Mouse (Mus musculus) frontal cortex, adult 2 months (tissue): ENCODE results near the gene Dad1. TPM values are rescaled to one million over a fixed set of nuclear protein-coding genes. Genes with fewer than 3 reads are reported as not detected.

ENCODE experiments used
- DNase-seq, 2 experiments: peaks; one replicate each; pipeline ENCODE4 v3.0.0; 2022; ENCODE audit warnings: low spot score in 1 of 2; ENCODE audit errors: extremely low spot score in 1 of 2
- polyA plus RNA-seq: library from polyadenylated mRNA; depleted of rRNA; stranded (reverse); fragments of >200 nt; gene quantifications from 2 replicates; pipeline ENCODE4 v1.2.3, GENCODE M21; 2012; rRNA removed

Dad1 gene
- 204 and 283 TPM in 2 replicates for polyA plus RNA-seq

GRCm38 (mm10) chr14:54253741-54254291 lies at the start of gene Dad1, which contains the start of gene Abhd4:
TSS of gene Dad1 (minus strand) at chr14:54254104.
TSS of gene Abhd4 (plus strand) at chr14:54254188.
- peak; percentile 96 to 99 for DNase-seq

GRCm38 (mm10) chr14:54300676-54301075 lies 46.8 kb upstream of the Dad1 start:
- no peak for DNase-seq

GRCm38 (mm10) chr14:54300136-54300535 lies 46.2 kb upstream of the Dad1 start:
- DNase-seq = no peak

- no peak for DNase-seq
Measured at GRCm38 (mm10) chr14:54284839-54285238, 30.9 kb upstream of the Dad1 start, which contains the start of gene Olfr49. TSS of gene Olfr49 (minus strand) at chr14:54284939.

DNA sequence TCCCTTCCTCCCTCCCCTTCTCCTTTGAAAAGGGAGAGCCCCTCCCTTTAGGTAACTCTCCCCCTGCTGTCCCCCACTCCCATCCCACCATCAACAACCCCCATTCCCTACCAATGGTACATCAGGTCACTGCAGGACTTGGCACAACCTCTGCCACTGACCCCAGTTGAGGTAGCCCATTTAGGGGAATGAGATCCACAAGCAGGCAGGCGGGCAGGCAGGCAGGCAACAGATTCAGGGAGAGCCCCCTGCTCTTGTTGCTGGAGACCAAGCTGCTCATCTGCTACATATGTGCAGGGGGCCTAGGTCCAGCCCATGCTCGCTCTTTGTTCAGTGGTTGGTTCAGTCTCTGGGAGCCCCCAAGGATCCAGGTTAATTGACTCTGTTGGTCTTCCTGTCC lies 22.5 kb upstream of the Dad1 start:
- no peak for DNase-seq

DNA sequence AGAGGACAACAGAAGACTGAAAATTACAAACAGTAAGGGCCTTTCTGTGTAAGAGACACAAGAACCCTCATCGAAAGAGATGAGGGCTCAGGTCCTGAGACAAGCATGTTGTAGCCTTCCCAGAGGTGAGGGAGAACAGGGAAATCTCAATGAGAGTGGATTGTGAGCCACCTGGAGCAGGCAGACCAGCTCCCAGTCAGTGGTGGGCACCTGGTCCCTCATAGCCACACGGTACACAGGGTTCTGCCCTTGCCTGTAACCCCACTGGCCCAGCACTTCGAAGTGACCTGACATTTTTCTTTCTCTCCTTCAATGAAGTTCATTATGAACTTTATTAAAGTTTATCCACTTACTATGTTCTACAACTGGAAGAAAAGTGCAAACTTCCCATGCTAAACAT lies 18.8 kb upstream of the Dad1 start:
- DNase-seq = no peak

DNA sequence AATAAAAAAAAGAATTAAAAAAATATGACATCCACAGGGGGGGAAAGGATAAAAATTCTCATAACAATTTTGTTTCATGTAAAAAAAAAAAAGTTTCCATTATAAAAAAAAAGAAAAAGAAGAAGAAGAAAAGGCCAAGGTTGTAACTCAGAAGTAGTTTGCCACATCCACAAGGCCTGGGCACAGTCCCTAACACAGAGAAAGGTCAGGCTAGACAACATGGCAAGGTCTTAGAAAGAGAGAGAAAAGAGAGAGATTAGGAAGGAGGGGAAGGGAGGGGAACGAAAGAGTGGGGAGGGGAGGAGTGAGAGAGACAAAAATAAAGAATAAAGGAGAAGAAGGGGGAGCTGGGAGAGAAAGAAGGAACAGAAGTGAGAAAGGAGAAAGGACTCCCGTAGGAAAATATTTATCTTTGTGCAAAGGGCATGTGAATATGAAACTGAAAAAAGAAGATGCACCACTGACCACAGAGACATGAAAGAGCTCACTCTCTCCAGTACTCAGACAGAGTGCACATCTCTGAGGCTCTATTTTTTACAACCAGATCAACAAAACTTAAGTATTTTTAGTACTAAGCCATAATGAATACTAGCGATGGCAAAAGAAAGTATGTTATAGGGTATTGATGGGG lies 18.2 kb upstream of the Dad1 start:
- DNase-seq = no peak

DNA sequence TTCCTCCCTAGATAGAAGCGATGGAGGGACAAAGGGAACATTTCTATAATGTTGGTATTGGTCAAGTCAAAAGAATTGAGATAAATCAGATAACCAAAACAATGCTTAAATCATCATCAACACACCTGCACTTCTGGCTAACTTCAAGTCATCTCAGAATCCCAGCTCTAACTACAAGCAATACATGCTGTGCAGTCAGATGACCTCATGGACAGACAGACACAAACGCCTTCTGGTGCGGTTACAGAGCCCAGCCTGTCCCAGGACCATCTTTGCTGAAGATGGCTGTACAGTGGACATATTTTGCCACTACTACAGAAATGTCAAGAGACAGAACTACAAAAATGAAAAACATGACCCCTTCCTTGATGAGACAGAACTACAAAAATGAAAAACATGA lies 16.5 kb upstream of the Dad1 start:
- DNase-seq = no peak

GRCm38 (mm10) chr14:54269566-54269965 lies 15.7 kb upstream of the Dad1 start:
- DNase-seq = no peak

- DNase-seq = no peak
Measured at GRCm38 (mm10) chr14:54267966-54268365, 14.1 kb upstream of the Dad1 start.

- DNase-seq = no peak
Measured at GRCm38 (mm10) chr14:54265951-54266350, 12.0 kb upstream of the Dad1 start.

DNA sequence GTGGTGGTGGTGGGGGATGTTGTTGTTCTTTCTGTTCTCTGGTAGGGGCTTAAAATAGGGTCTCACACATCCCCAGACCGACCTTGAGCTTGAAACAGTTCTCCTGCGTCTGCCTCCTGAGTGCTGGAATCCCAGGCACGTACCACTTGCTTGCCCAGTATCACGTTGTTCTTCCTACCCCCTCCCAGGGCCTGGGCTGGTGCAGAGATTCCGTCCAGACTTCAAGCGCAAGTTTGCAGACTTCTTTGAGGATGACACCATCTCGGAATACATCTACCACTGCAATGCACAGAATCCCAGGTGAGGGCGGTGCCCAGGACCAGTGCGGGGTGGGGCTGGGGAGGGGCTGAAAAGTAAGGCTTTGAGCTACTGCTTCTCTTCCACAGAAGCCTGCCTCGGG lies 11.2 kb upstream of the Dad1 start:
- DNase-seq = no peak

DNA sequence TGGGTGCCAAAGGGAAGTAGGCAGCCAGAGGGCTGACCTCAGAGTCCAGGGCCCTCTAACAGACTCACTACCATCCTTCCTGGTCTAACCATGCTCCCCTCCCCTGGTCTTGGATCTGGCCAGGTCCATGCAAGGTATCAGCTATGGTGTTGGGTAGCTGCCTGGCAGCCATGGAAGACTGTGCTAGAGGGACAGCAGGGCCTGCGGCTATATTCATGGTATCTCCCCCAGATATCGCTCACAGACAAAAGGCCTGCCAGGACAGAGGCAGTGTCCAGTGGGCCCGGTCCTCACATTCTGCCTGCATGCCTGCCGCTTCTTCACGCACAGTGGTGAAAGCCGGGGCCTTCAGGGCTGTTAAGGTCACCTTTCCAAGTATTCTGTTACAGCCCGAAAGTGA lies 10.3 kb upstream of the Dad1 start:
- DNase-seq = no peak

DNA sequence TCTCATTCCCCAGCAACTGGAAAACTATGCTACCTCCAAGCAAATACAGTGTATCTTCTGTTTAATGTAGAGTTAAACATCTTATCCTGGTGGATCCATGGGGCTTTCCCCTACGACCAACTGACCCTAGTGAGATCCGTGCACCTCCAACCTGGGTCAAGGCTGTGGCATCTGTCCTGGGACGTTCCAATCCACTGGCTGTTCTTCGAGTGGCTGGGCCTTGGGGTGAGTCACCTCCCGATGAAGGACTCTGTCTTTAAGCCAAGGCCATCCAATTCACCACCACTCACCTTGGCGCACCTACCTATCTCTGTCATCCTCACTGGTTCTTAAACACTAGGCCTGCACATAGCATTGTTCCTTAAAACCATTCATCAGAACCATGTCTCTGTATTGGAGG lies 9.2 kb upstream of the Dad1 start:
- DNase-seq = no peak

- DNase-seq = no peak
Measured at GRCm38 (mm10) chr14:54262622-54263021, 8.7 kb upstream of the Dad1 start.

DNA sequence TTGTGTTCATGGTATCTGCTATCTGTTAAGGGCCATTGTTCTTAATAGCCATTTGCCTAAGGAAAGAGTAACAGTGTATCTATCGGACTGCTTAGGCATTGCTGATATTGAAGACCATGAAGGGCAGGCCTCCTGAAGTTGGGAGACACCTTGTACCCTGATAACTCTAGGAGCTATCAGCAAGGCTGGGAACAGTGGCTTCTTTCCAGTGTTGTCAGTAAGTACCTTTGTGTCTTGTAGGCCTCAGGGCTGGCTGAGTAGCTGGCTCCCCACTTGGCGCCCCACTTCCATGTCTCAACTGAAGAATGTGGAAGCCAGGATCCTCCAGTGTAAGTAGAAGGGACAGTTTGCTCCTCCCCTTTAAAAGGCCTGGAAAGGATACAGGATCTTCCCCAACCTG lies 7.5 kb upstream of the Dad1 start:
- DNase-seq = no peak

DNA sequence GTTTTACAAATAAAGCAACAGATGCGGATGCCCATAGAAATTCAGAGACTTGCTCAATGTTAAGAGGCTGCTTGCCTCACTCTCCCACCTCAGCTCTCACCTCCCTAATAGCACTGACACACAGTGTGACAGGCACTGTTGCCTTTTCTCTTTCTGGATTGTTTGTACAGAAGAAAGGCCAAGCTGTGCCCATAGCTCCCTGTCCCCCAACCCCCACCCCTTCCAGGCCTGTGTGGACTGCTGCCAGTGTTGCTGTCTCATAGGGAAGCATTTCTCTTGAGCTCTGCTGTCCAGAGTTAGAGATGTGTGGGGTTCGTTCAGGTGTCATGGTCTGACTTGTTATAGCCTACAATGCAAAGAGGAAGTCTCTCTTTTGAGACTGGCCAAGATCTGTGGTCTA lies 6.3 kb upstream of the Dad1 start:
- no peak for DNase-seq

GRCm38 (mm10) chr14:54259722-54260085 lies 5.8 kb upstream of the Dad1 start:
- no peak for DNase-seq

DNA sequence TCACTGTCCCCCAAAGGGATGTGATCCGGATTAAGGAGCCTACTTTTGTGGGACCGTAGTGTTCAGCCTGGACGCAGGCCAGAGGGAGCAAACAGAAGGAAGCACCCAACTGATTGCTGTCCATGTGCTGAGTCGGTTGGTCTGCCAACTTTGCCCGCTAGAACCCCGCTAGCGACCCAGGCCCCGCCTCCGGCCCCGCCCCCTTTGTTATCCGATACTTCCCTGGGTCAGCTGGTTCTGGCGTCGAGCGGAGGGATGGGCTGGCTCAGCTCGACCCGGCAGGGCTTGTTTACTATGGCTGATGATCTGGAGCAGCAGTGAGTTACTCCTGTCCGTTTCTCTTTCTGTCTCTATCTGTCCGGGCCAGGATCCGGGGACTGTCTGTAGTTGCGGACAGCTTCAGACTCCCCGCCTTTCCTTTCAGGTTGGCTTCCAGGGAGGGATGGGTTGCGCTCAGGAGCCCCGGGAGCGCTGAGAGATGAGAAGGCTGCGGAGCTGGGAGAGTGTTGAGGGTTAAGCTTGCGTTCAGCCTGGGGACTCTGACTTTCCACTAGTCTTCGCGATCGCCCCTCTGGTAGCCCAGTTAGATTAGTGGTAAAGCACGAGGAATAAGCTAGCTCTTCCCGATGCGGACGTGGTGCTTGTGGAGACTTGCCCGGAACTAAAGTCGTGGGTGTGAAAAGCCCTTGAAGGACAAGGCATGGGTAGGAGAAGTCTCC lies 5.3 kb upstream of the Dad1 start:
- DNase-seq = peak; percentile 50 to 84

DNA sequence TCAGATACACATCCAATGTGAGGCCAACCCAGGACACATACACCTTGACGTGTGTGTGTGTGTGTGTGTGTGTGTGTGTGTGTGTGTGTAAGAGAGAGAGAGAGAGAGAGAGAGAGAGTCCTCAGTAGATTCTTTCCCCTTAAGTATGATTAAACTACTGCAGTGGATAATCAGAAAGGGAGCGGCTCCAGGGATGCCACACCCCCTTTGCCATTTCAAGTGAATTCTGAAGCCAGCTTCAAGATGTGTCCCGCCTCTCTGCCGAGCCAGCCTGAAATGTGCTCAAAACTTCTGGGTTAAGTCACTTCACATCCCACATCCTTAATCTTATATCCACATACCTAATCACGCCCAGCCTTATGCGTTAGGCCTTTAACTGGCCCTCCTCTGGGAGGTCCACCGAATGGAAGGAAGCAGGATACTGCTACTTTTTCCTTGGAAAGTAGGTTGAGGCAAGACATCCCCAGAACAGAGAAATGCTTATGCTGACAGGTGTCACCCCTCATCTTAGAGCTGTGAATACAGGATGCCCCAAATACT lies 4.3 kb upstream of the Dad1 start:
- DNase-seq = no peak

- no peak for DNase-seq
Measured at GRCm38 (mm10) chr14:54254670-54255202, 832 bp upstream of the Dad1 start.

- DNase-seq = no peak
Measured at GRCm38 (mm10) chr14:54250122-54250521, 3.8 kb downstream of the Dad1 start.
